Mouse (Mus musculus) erythroid progenitor cell, adult 5-6 weeks (primary cell): Measurements from ENCODE around the gene Sestd1. TPM values are rescaled to one million over a fixed set of nuclear protein-coding genes. Genes with fewer than 3 reads are reported as not detected.

ENCODE experiments used
- ATAC-seq: replicated peaks from 2 replicates; pipeline ENCODE4 v1.8.0; 2016; ENCODE audit warnings: moderate number of reproducible peaks, mild to moderate bottlenecking, moderate TSS enrichment, inconsistent platforms; ENCODE audit not compliant: poor library complexity, low FRiP score, severe bottlenecking
- total RNA-seq, 2 experiments: library from RNA; stranded (forward) in 1 of 2; stranded (reverse) in 1 of 2; fragments of 150-400 nt in 1 of 2; fragments of 186-747, 209-891 nt in 1 of 2; gene quantifications; 2 replicates each; pipeline versions ENCODE4 v1.2.3 to v1.2.4; 2015 to 2017; ENCODE audit warnings: low replicate concordance in 2 of 2

Gene Sestd1
- total RNA-seq, 2 experiments from 2014 or later: under 0.01 to 0.45 TPM

GRCm38 (mm10) chr2:77274976-77275641 is 5.3 kb downstream of the Sestd1 start:
- no peak for ATAC-seq

GRCm38 (mm10) chr2:77272953-77273352 is 7.4 kb downstream of the Sestd1 start:
- ATAC-seq: no peak

DNA sequence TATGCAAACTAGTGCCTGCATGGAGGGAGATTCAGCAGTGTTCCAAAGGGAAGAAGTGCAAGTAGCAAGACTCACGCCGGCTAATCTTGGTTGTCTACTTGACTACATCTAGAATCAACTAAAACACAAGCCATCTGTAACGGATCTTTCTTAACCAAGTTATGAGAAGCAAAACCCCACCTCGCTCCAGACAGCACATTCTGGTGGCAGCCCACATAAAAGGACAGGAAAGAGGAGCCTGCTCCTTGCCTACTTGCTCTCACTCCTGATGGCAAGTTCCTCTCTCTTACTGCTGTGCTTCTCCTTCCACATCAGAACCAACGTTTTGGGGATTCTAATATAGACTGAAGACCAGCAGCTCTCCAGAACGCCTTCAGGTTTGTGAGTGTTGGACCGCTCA is 9.6 kb downstream of the Sestd1 start:
- ATAC-seq: no peak

DNA sequence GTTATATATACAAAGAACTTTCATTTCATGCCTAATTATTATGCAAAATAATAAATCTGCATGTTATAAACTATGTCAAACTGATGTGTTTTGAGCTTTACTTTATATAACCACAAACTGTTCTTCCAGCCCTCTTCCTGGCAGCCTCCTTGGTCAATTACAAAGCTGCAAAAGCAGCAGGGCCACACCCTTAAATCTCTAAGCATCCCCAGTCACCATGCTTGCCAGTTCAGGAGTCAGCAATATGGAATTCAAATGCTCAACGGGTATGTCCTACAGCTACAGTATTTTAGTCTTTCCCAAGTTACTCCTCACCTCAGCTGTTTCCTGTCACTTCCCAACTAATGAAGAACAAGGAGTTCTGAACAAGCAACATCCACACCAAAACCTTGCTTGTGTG is 10.3 kb downstream of the Sestd1 start:
- ATAC-seq: no peak

- ATAC-seq: no peak
Measured at GRCm38 (mm10) chr2:77268612-77269239, 11.7 kb downstream of the Sestd1 start.

DNA sequence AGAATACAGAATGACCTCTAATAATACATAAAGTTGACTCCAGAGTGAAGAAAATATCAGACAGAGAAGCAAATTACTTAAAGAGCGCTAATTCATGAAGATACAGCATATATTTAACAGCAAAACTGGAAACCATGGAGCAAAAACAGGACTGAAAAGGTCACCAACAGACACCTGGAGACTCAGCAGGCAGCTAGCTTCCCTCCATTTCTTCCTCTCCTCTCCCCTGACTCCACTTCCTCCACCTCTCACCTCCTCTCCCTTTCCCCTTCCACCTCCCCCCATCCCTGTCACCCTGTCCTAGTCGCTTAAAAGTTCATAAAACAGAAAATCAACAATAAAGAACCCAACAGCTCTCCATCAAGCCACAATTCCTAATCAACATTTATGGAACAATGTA is 13.5 kb downstream of the Sestd1 start:
- ATAC-seq: no peak

DNA sequence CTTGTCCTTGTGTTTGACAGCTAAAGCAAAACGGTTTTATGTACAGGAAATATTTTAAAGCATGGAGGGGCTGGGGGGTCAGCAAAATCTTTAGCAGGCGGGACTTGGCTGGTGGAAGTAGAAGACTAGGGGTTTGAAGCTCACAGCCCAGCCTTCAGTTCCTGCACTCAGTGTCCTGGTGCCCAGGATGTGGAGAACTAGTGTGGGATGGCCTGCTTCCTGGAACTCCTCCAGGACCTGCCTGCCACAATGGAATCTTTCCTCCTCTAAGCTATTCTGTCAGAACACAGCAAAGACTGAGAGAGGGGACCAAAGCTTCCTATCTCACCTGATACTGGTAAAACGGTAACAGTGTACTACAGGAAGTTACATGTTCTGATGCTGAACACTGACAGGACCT is 14.4 kb downstream of the Sestd1 start:
- no peak for ATAC-seq

- ATAC-seq: no peak
Measured at GRCm38 (mm10) chr2:77265301-77265700, 15.1 kb downstream of the Sestd1 start.

DNA sequence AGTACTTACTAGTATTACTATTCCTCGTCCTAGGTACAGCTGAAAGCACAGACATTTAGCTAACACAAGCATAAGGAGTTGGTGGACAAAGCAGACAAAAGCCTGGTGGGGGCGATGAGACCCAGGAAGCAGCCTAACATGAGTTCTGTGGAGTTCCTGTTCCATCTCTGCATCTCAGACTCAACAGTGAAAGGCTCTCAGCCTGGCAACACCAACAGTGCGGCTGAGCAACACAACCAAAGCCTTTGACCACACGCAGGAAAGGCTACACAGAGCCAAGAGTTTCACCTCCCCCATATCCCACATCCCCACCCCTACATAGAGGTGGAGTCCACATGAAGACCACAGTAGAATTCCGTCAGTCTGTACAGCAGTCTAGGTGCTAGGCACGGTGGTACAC is 15.8 kb downstream of the Sestd1 start:
- no peak for ATAC-seq

DNA sequence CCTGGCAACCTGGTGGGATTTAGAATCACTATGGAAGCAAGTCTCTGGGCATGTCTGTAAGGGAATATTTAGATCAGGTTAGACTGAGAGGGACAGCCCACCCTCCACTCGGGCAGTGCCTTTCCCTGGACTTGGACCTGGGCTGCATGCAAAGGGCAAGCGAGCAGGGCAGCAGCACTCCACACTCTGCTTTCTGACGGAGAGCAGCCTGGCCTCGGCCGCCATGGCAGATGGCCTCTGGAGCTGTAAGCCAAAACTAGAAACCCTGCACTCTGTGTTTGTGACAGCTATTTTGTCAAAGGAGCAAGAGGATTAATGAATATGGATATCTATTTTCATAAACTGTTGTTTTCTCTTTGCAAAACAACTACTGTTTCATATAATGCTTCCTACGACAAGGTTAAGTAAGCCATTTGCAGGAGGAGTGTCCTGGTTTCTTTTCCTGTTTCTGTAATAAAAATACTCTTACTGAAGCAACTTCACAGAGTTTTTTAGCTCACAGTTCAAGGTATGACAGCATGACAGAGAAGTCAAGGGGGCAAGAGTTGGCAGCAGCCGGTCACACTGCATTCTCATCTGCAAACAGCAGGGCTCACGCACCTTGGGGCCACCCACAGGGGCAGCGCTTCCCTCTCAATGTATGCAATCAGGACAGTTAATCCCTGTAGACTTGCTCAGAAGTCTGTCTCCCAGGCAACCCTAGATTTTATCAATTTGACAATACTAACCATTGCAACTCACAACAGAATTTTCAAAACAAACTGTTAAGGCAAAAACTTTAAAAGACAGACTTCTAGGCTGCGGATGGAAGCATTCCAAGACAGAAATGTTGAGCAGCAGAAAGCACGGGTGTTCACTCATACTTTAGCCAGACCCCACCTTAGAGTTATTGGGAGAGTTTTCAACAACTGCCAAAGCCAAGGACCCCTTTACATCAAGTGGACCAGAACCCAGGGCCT is 16.6 kb downstream of the Sestd1 start:
- no peak for ATAC-seq

- no peak for ATAC-seq
Measured at GRCm38 (mm10) chr2:77260134-77260533, 20.3 kb downstream of the Sestd1 start.

DNA sequence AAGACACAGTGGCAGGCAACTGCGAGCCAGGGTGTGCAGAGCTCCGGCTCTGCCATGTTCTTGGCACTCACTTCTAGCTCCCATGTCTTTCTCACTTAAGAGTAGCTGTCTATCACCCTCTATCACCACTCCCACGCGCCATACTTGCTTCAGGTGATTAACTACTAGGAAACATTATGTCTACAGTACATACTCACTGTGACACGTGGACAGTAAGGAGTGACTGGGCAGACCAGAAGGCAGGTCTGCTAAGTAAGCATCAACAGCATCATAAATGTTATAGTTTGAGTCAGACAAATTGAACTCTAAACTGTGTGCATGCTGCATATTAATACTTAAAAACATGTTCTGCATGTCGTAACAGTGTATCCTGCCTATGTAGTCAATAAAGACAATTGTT is 27.2 kb downstream of the Sestd1 start:
- ATAC-seq: no peak

- ATAC-seq: no peak
Measured at GRCm38 (mm10) chr2:77251736-77252135, 28.7 kb downstream of the Sestd1 start.

- ATAC-seq: no peak
Measured at GRCm38 (mm10) chr2:77249771-77250681, 30.4 kb downstream of the Sestd1 start.

DNA sequence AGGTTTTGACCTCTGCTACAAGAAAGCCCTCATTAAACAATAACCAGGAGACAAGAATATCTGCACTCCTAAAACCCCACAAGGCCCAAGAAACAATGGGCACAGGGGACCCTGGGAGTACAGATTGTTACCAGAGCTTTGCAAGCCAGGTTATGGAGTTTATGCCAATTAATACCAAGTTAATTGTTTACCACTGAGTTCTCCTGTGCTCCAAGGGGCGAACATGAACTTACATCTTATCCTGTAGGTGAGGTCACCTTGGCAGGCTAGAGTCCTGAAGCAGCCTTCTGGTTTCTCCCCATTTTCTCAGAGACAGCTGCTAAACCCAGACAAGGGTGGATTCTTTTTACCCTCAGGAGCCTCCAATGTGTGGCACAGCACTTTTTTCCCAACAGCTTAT is 32.0 kb downstream of the Sestd1 start:
- no peak for ATAC-seq

DNA sequence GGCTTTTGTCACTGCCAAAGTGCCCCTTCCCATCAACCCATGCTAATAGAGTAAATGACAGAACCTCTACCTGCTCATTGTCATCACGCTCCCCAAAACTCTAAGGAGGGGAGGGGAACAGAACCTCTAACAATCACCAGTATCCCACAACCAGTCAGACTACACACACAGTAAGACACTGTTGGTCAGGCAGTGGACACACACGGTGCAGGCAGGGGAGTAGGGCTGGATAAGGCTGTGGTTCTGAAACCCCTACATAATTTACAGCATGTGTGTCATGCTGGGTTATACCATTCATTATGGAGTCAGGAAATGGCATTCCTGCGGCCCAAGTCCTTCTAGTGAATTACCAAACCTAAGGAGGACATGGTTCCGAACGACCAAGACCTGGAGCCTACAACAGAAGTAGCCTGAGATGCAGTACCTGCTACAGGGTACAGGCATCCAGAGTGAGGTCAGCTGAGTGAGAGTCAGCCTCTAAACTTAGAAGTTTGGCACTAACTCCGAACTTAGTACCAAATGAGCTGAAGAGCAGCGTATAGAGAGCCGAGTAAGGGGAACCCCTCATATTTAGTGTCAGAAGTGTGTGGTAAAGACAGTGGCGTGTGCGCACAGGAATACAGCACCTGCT is 33.1 kb downstream of the Sestd1 start:
- ATAC-seq: no peak

DNA sequence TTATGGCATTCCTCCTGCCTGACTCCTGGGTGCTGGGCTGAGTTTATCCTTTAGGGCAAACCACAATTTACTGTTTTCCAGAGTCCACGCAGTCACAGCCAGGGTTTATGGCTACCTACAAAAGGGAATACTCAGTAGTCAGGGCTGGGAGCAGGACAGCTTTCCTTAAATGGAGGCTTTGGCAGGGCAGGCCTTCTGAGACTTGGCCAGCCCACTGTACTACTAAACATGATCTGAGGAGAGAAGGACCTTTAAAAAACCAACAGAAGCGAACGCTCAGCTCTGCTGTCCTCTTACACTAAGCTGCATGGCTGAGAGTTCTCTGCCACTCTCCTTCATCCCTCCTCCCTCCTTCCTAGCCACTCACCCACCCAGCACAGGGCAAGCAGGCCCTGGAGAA is 34.6 kb downstream of the Sestd1 start:
- no peak for ATAC-seq

DNA sequence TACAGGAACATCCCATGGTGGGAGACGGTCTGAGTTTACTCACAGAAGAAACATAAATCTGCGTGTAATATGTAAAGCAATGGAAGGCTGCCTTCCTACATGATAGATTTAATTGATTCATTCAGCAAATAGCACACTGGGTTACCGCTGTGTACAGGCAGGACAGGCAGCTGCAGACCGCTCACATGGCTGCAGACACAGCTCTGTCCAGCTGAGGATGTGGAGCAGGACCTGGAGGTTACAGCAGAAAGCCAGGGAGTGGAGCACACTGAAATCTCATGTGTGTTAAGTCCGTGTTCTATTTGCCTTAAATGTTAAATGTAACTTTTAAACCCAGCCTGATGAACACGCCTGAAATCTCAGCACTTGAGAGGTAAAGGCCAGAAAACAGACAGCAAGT is 38.1 kb downstream of the Sestd1 start:
- ATAC-seq: no peak

- no peak for ATAC-seq
Measured at GRCm38 (mm10) chr2:77238607-77239006, 41.8 kb downstream of the Sestd1 start.
